Mouse (Mus musculus) kidney, embryonic 14.5 days (tissue): ENCODE results near the gene F12. TPM values are rescaled to one million over a fixed set of nuclear protein-coding genes. Genes with fewer than 3 reads are reported as not detected.

Source experiments
- ATAC-seq: fragments of 200-750 bp; cut with Nextera tagmentation; 2 replicates; pipeline ENCODE4 v1.8.0; 2017; ENCODE audit warnings: moderate number of reproducible peaks, mild to moderate bottlenecking, moderate TSS enrichment, moderate library complexity; ENCODE audit not compliant: low FRiP score, low TSS enrichment
- H3K27ac ChIP-seq: fragments of 300-500 bp; sonication (generic); 2 replicates; pipeline ENCODE4 v1.5.1; 2014; ENCODE audit warnings: low read depth, mild to moderate bottlenecking, low read length, moderate library complexity, mixed read lengths
- H3K27me3 ChIP-seq: fragments of 300-500 bp; sonication (generic); 2 replicates; pipeline ENCODE4 v1.6.1; 2014; ENCODE audit warnings: mild to moderate bottlenecking, low read length; ENCODE audit not compliant: control insufficient read depth, insufficient read depth
- H3K36me3 ChIP-seq: fragments of 300-500 bp; sonication (generic); 2 replicates; pipeline ENCODE4 v1.6.1; 2014; ENCODE audit warnings: low read length, mixed read lengths; ENCODE audit not compliant: control insufficient read depth, insufficient read depth
- H3K4me1 ChIP-seq: fragments of 300-500 bp; sonication (generic); 2 replicates; pipeline ENCODE4 v1.6.1; 2014; ENCODE audit warnings: low read length, mixed read lengths; ENCODE audit not compliant: control insufficient read depth, insufficient read depth
- H3K4me2 ChIP-seq: fragments of 300-500 bp; sonication (generic); replicated peaks from 2 replicates; pipeline ENCODE4 v1.6.1; 2014; ENCODE audit warnings: low read depth, mild to moderate bottlenecking, low read length
- H3K4me3 ChIP-seq: fragments of 300-500 bp; sonication (generic); 2 replicates; pipeline ENCODE4 v1.5.1; 2014; ENCODE audit warnings: mild to moderate bottlenecking, low read length
- H3K9ac ChIP-seq: fragments of 300-500 bp; sonication (generic); 2 replicates; pipeline ENCODE4 v1.6.1; 2014; ENCODE audit warnings: low read depth, mild to moderate bottlenecking, low read length, moderate library complexity
- H3K9me3 ChIP-seq: fragments of 300-500 bp; sonication (generic); 2 replicates; pipeline ENCODE4 v1.6.1; 2016; ENCODE audit warnings: low read length; ENCODE audit not compliant: control insufficient read depth
- WGBS: fragments of 180-500 bp; shearing (Covaris S2); extraction: QIAGEN DNeasy Blood & Tissue Kit; methylation state at CpG from one replicate; pipeline ENCODE4 v1.1.7; 2014; 5-methylcytosine and 5-hydroxymethylcytosine counted together
- polyA plus RNA-seq: library from polyadenylated mRNA; unstranded; fragments of >200 nt; fragmentation: Nextera tagmentation; extraction: Ambion mirVana; gene quantifications from 2 replicates; pipeline ENCODE4 v1.2.1, GENCODE M21; 2014

F12 gene
- polyA plus RNA-seq, 1 experiment from 2014 or later: not detected

DNA sequence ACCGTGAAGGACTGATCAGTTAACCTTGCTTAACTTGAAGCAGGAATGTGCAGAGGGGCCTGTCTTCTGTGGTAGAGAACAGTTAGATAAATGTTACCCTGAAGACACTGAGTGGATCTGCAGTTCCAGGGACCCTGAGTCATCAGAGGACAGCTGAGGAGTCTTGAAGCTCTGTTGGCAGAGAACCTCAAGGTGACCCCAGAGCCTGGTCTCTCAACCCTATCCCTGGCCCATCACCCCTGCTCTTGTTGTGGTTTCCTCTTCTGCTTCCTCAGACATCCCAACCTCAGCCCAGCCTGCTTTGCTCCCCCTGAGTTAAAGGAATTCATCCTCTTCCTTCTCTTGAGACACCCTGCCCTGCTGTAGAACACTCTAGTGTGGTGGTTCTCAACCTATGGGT, 28.5 kb downstream of the F12 start, which contains the start of gene Slc34a1:
Gene Slc34a1 (plus strand): TSS at position 100 of the 400 bp plus-strand sequence.
- no peak within 1 kb of the TSS for H3K4me3 ChIP-seq
- H3K4me1 ChIP-seq: no peaks in the 10 kb centered on the region
- no peak within 1 kb of the TSS for H3K4me2 ChIP-seq
- H3K27ac ChIP-seq: no peak within 1 kb of the TSS
- H3K27me3 ChIP-seq: no peaks in the 10 kb centered on the region
- ATAC-seq: no peak
- WGBS: 86% methylated on average over 1 of the region's 1 CpGs
- no peaks in the 10 kb centered on the region for H3K36me3 ChIP-seq
- no peak within 1 kb of the TSS for H3K9ac ChIP-seq
- no peaks in the 10 kb centered on the region for H3K9me3 ChIP-seq

DNA sequence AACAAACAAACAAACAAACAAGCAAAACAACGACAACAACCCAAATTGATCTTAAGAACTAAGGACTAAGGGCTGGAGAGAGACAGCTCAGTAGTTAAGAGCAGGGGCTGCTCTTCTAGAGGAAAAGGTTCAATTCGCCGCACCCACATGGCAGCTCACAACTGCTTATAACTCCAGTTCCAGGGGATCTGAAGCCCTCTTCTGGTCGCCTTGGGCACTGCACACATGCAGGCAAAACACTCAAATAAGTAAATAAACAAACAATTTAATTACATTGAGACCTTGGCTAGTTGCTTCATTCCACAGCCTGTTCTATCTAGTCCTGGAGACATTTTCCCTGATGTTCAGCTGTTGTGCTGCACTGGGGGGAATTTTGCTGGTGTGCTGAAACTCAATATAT, 33.7 kb downstream of the F12 start:
- no peaks in the 10 kb centered on the region for H3K9me3 ChIP-seq
- no peaks in the 10 kb centered on the region for H3K27me3 ChIP-seq
- H3K27ac ChIP-seq: no peak overlapping the region
- H3K36me3 ChIP-seq: no peaks in the 10 kb centered on the region
- no peak for ATAC-seq
- H3K4me1 ChIP-seq: no peaks in the 10 kb centered on the region
- H3K9ac ChIP-seq: no peak overlapping the region
- WGBS: 72% methylated on average over 4 of the region's 4 CpGs
- no peak overlapping the region for H3K4me3 ChIP-seq
- no peak overlapping the region for H3K4me2 ChIP-seq

DNA sequence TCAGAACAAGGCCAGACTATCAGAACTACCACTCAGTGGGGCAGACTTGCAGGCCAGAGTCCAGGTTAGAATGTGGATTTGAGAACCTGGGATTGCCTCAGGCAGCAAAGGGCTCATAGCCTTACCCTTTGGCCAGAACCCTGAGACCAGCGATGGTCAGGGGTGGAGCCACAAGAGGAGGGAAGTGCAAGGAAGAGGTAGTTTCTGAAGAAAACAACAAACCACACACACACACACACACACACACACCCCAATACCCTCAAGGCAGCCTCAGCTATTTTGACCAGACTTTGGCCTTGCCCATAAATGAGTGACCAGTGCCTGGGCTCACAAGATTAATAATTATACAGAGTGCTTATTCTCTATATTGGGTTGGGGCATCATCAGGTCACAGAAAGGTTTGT, 35.0 kb downstream of the F12 start:
- WGBS: 75% methylated on average over 1 of the region's 1 CpGs
- H3K9ac ChIP-seq: no peak overlapping the region
- ATAC-seq: 0 out of 2 replicates have a peak, but pooled peaks have one; percentile 24
- H3K27ac ChIP-seq: no peak overlapping the region
- H3K27me3 ChIP-seq: no peaks in the 10 kb centered on the region
- no peaks in the 10 kb centered on the region for H3K9me3 ChIP-seq
- H3K36me3 ChIP-seq: no peaks in the 10 kb centered on the region
- no peaks in the 10 kb centered on the region for H3K4me1 ChIP-seq
- no peak overlapping the region for H3K4me3 ChIP-seq
- H3K4me2 ChIP-seq: no peak overlapping the region

GRCm38 (mm10) chr13:55390644-55391043, 35.9 kb downstream of the F12 start:
- ATAC-seq: no peak
- Histone ChIP-seq H3K4me3 (no peak overlapping the region), H3K9me3 (no peaks in the 10 kb centered on the region), H3K4me2 (no peak overlapping the region), H3K36me3 (no peaks in the 10 kb centered on the region), H3K4me1 (no peaks in the 10 kb centered on the region), H3K27me3 (no peaks in the 10 kb centered on the region), H3K9ac (no peak overlapping the region), H3K27ac (no peak overlapping the region; the same call in 1 of the 2 replicates)
- WGBS: 79% methylated on average over 3 of the region's 3 CpGs

DNA sequence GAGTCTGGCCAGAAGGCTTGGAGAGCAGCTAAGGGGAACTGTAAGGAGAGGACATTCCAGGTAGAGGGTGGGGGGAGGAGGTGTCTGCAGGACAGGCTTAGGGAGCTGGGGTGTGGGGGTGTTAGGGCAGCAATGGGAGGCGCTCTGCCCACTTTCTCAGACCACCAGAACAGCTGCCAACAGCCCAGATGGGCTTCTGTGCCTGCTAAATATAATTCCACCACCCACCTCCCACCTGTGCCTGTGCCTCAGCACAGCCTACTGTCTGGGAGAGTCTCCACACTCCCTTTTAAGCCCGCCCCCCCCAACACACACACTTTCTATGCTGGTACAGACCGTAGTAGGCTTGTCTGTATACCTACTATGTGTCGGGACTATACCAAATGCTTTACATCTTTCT, 44.8 kb downstream of the F12 start:
- WGBS: 68% methylated on average over 4 of the region's 4 CpGs
- no peak for ATAC-seq
- H3K27me3 ChIP-seq: peaks cover 29% of the 10 kb centered on the region

GRCm38 (mm10) chr13:55378907-55379580, 47.5 kb downstream of the F12 start:
- H3K9ac ChIP-seq: no peak overlapping the region

More for the DNA sequence above, 44.8 kb downstream of the F12 start:
- no peak overlapping the region for H3K4me2 ChIP-seq
- H3K4me1 ChIP-seq: no peaks in the 10 kb centered on the region
- H3K9ac ChIP-seq: no peak overlapping the region
- H3K9me3 ChIP-seq: no peaks in the 10 kb centered on the region
- no peak overlapping the region for H3K27ac ChIP-seq
- H3K4me3 ChIP-seq: no peak overlapping the region
- H3K36me3 ChIP-seq: no peaks in the 10 kb centered on the region

DNA sequence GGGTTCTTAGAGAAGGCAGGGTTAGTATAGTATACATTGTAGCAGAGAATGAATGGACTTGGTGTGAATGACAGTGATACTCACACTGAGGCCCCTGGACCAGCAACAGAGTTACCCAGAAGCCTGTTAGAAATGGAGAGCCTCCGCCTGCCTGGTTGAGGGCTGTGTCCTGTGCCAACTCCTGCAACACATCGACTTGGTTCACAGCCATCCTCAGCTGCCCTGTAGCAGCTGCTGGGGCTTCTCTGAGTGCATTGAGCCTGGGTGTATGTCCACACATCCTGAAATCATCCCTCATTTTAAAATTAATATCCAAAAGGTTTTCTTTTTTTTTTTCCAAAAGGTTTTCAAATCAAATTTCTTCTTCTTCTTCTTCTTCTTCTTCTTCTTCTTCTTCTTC, 50.7 kb downstream of the F12 start:
- no peak overlapping the region for H3K27ac ChIP-seq
- H3K4me2 ChIP-seq: no peak overlapping the region
- no peak overlapping the region for H3K4me3 ChIP-seq
- no peaks in the 10 kb centered on the region for H3K36me3 ChIP-seq
- ATAC-seq: no peak
- 70% methylated on average over 2 of the region's 2 CpGs for WGBS
- H3K27me3 ChIP-seq: peaks cover 29% of the 10 kb centered on the region
- H3K9me3 ChIP-seq: no peaks in the 10 kb centered on the region
- no peak overlapping the region for H3K9ac ChIP-seq
- no peaks in the 10 kb centered on the region for H3K4me1 ChIP-seq

More at GRCm38 (mm10) chr13:55378907-55379580, 47.5 kb downstream of the F12 start:
- WGBS: 6% methylated on average over 32 of the region's 32 CpGs
- no peaks in the 10 kb centered on the region for H3K9me3 ChIP-seq
- ATAC-seq: peak; percentile 24; the same call in 1 of the 2 replicates
- H3K4me1 ChIP-seq: no peaks in the 10 kb centered on the region
- peak overlapping the region; percentile 22 for H3K4me2 ChIP-seq
- peak overlapping the region; percentile 8; the same call in 1 of the 2 replicates for H3K4me3 ChIP-seq
- H3K27ac ChIP-seq: no peak overlapping the region
- peaks cover 29% of the 10 kb centered on the region for H3K27me3 ChIP-seq
- no peaks in the 10 kb centered on the region for H3K36me3 ChIP-seq

GRCm38 (mm10) chr13:55374206-55374924, 52.2 kb downstream of the F12 start:
- Histone ChIP-seq H3K4me2 (no peak overlapping the region), H3K36me3 (no peaks in the 10 kb centered on the region), H3K9me3 (no peaks in the 10 kb centered on the region), H3K4me1 (no peaks in the 10 kb centered on the region), H3K9ac (no peak overlapping the region), H3K4me3 (no peak overlapping the region), H3K27ac (no peak overlapping the region), H3K27me3 (peaks cover 20% of the 10 kb centered on the region)
- 56% methylated on average over 6 of the region's 6 CpGs for WGBS
- no peak for ATAC-seq

DNA sequence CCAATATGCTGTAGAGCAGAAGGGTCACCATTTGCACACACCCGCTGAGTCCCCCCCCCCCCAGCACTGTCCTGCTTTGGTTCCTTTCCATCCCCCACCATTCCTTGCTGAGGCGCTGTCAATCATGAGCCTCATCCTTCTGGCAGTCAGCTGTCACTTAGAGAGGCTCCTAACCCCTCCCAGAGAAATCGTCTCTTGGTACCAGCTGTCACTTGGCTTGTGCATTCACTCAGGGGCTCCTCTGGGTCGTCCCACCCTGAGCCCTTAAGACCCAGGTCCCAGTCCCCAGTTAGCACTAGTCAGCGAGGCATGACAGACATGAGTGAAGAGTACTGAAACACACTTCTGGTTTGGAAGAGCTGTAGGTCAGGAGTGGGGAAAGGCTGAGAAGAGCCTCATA, 54.9 kb downstream of the F12 start:
- no peaks in the 10 kb centered on the region for H3K27me3 ChIP-seq
- WGBS: 58% methylated on average over 5 of the region's 5 CpGs
- no peak for ATAC-seq

More for the DNA sequence above, 54.9 kb downstream of the F12 start:
- H3K4me1 ChIP-seq: no peaks in the 10 kb centered on the region
- H3K4me3 ChIP-seq: no peak overlapping the region
- no peak overlapping the region for H3K27ac ChIP-seq
- H3K4me2 ChIP-seq: no peak overlapping the region
- H3K9ac ChIP-seq: no peak overlapping the region
- no peaks in the 10 kb centered on the region for H3K36me3 ChIP-seq
- no peaks in the 10 kb centered on the region for H3K9me3 ChIP-seq
